Mouse (Mus musculus) embryo, embryonic 11.5 days (tissue): Measurements from ENCODE around the gene Kcnip4.
A peak's percentile ranks its signal among the peaks of the same experiment; 100 is the strongest.

Experiments used
- DNase-seq: peaks from one replicate; pipeline ENCODE4 v3.0.0-alpha.2; 2012; ENCODE audit warnings: low read depth, low spot score

The Kcnip4 gene

GRCm38 (mm10) chr5:49524394-49525241 lies at the start of gene Kcnip4:
Gene Kcnip4 (minus strand): TSS chr5:49524907.
- peak; percentile 14 for DNase-seq

DNA sequence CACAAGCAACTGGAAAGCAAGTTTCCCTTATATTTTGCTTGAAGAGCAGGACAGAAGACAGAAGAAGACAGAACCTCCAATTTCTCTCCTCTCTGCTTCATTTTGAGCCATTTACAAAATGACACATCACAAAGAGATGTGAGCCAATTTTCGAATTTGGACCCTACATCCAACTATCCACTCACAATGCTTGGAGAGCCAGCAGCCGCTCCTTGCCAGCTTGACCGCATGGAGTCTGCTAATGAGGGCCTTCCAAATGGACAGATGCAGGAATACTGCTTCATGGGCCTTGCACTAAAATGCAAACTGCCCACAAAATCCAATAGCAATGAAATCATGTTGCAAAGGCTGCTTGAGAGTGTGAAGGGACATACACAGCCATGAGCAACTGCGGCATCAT lies 47.2 kb upstream of the Kcnip4 start:
- DNase-seq = no peak

GRCm38 (mm10) chr5:49563751-49564150 lies 39.0 kb upstream of the Kcnip4 start:
- DNase-seq = no peak

DNA sequence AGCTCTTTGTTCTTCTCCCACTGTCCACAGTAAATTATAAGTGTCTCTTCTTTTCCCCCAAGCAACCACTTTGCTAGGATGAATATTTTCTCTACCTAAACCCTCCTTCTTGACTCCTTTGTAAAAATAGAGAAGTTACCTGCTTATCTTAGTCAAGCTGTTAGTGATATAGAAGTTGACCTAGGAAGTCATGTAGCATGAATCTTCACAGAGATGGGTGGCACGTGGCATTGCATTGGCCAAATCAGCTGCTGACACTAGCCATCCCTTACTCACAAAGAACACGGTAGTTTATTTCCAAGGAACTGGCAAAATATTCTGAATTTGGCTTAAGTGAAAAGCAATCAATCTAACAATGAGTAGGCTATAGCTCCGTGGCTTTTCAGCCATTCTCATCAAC lies 32.7 kb upstream of the Kcnip4 start:
- DNase-seq = no peak

DNA sequence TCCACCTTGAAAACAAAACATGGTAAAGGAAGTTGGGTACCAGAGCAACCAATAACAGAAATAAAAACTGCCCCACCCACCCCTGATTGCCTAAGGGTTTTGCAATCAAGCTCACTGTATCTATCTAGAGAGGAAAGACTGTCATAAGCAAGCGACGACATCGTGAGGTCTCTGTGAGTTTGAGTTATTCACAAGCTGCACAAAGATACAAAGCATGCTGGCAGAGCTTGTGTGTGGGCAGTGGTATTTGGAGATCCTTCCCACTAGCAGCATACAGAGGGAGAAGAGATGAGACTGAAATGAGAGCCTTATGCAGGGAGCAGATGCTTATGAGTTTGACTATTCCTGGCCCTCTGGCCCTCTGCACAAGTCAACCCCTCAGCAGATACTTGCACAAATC lies 23.2 kb upstream of the Kcnip4 start:
- DNase-seq = no peak

GRCm38 (mm10) chr5:49529362-49529761 lies 4.7 kb upstream of the Kcnip4 start:
- DNase-seq = no peak

DNA sequence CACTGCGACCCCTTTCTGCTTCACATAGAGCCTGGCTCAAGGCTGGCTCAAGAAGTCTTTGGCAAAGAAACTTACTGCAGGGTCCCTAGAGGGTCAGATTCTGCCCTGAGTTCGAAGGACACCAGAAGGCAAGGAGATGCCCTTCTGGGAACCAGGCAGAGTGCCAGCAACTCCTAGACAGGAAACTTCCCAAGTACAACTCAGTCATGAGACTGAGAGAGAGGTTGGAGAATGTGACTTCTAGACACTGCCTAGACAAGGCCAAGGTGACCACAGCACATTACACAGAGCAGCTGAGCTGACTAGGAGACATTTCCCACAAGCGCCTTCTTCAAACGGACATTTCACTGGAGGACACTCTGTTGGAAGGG lies 520 bp upstream of the Kcnip4 start:
- no peak for DNase-seq

DNA sequence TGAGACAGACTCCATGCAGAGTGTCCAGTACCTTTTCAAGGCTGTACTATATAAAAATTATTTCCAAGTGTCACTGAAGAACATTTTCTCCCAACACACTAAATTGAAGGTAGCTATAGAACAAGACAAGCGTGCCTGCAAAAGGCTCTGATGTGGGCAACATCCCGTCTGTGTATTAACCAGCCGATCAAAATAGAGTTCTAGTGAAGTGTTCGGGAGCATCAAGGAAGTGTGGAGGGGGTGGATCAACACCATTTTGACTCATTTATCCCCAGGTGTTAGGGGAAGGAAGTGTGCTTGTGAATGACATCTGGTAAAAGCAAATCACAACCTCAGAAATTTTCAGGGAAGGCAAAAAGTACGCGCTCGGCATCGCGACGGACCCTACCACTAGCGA lies 712 bp downstream of the Kcnip4 start:
- DNase-seq = no peak

DNA sequence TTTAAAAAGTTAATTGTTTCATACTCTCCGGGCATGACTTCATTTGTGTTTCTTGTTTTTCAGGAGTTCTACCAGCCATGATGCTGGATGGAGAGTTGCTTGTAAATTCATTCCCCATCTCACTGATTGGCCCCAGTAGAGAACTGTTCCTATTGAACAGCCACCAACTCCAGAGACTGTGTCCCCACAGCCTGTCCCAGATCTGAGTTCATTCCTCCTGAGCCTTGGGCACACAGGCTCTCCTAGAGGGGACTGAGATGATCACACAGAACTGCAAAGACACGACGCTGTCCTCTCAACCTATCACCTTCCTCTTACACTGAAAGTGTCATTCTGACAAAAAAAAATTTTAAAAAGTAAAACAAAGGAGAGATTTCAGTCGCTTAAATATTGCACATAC lies 1.7 kb downstream of the Kcnip4 start:
- no peak for DNase-seq

- DNase-seq = no peak
Observed at GRCm38 (mm10) chr5:49498743-49499142, 26.0 kb downstream of the Kcnip4 start.

GRCm38 (mm10) chr5:49487270-49487669 lies 37.4 kb downstream of the Kcnip4 start:
- no peak for DNase-seq

DNA sequence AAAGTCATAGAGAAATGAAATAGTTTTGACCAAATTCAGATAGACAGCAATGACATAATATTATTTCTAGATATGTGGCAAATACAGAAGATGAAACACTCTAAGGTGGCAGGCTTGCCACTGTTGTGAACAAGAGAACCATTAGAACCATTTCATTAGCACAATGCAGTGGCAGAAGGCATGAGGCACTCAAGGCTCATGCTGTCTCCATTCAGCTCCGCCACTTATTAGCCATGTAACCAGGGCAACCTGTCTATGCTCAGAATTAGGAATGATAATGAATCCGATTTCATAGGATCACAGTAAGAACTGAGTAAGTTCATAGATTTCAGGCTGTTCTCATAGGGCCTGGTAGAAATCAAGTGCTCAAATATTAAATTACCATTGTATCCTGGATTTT lies 54.0 kb downstream of the Kcnip4 start:
- DNase-seq = no peak

DNA sequence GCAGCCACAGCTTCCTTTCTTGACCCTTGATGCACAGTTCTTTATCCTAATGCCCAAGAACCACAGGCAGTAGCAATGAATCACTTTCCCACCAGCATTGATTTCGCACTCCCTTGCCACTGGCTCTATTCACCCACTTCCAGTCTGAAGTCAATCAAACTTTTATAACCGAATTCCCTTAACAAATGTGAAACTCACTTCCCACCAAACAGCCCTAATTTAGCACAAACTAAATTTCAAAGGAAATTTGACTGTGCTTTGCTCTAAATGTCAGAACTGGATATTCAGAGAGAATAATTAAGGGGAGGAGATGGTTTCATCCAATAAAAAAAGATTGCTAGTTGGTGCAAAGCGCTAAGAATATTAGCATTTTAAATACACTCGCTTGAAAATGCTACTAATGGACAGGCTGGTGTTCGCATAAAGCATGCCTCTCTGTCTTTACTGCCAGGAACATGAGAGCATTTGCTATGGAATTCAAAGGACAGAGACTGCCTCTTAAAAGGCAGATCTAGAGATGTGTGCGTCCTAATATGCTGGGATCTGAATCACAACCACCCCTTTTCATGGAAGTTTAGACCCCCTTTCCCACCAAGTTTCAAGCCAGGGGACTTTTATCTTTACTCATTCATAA lies 63.9 kb downstream of the Kcnip4 start:
- no peak for DNase-seq

GRCm38 (mm10) chr5:49453100-49453499 lies 71.6 kb downstream of the Kcnip4 start:
- DNase-seq = no peak

DNA sequence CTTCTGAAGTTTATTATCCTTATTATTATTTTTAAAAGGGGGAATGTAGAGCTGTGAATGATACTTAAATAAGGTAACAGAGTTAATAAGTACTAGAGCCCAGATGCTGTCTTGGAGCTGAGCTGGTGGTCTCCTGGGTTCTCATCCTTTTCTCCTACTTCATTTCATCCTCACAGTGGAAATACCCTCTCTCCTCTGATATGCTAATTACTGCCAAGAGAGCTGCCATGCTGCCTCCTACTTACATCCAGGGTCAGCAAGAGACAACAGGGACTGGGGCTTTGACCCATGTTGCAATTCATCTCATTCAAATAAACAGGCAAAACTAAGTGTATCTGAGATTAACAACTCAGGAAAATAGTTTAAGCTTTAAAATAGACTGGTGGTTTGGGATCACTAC lies 73.4 kb downstream of the Kcnip4 start:
- DNase-seq = no peak

GRCm38 (mm10) chr5:49450876-49451275 lies 73.8 kb downstream of the Kcnip4 start:
- no peak for DNase-seq

- no peak for DNase-seq
Observed at GRCm38 (mm10) chr5:49437236-49437635, 87.5 kb downstream of the Kcnip4 start.

- no peak for DNase-seq
Observed at GRCm38 (mm10) chr5:49427689-49428088, 97.0 kb downstream of the Kcnip4 start.

GRCm38 (mm10) chr5:49419707-49420106 lies 105.0 kb downstream of the Kcnip4 start:
- DNase-seq = no peak

DNA sequence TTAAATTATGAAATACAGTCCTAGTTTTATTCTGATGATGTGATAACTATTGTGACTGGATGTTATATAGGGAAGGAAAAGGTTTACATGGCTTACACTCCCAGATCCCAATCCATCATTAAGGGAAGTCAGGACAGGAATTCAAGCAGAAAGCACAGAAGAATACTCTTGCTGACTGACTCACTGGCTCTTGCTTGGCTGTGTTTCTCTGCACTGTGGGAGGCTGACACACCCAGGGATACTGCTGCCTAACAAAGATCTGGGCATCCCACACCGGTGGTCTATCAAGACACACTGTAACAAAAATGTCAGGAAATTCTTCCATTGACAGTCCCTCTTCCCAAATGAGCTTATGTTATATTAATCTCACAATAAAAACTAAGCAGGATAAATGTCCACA lies 116.4 kb downstream of the Kcnip4 start:
- DNase-seq = no peak

DNA sequence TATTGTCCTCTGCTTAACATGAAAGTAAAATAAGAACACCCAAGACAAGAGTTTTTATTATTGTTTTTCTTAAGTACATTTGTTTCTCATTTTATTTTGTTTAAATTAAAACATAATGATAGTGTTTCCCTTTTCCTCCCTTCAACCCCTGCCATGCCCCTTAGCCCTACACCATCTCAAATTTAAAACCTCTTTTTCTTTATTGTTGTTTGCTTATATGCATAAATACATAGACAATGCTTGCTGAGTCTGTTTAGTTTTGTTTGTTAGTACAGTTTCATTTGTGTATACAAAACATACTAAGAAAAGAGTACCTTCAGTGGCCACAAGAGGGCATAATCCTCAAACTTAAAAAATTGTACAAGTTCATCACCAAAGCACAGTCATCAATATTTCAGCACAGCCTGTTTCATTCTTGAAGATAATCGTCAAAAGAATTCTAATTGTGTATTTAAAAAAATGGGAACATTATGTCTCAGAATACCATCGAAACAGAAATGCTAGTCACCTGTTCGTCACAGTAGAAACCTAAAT lies 154.1 kb downstream of the Kcnip4 start:
- peak; percentile 17 for DNase-seq

DNA sequence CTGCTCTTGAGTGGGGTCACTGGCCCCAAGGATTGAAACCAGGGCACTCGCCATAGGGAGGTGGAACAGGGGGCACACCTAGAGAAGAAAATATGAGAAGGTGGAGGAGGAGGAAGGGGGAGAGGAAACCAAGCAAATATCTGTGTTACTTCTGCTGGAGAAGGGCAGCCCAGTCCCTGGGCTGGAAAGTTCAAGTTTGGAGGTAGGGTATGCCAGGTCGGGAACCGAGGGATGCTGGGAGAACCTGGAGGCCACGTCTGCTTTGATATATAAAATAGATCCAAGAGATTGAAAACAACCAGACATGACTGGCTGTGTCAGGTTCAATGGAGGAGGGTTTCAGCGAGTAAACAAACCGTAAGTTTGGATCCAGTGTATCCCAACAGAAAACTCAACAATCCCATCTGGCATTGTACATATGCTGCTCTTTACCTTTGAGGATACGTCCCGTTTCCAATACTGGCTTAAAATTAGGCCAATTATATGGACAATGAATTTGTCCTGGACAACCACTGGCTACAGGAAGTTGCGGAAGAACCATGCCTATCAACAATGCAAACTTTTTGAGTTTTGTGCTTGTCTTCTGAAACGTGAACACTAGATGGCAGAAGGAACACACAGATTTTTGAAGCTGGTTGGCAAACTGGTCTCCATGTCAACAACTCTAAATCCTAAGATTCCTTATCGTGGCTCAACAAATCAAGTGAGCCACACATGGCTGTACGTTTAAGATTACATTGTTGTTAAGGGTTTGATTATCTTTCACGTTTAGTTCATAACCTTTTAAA lies 155.9 kb downstream of the Kcnip4 start:
- DNase-seq = peak; percentile 24
